Mouse (Mus musculus): ENCODE data around the gene Rabl6. TPM values are rescaled to one million over a fixed set of nuclear protein-coding genes. Genes with fewer than 3 reads are reported as not detected.
"Not testable (repeated sequence)": the region's sequence is repeated elsewhere in the genome, so short reads cannot be mapped to it uniquely, and the experiment has no call there.

Gene Rabl6
- polyA plus RNA-seq, 1 experiment from 2014 or later = 71.3 TPM

- Histone ChIP-seq H3K9ac (no peak overlapping the region), H3K4me1 (peaks cover 19% of the 10 kb centered on the region), H3K4me2 (no peak overlapping the region), H3K27ac (no peak overlapping the region), H3K36me3 (replicated peaks) (peaks cover 5% of the 10 kb centered on the region; the same call in 1 of the 2 replicates), H3K4me3 (no peak overlapping the region), H3K27me3 (replicated peaks) (no peaks in the 10 kb centered on the region), H3K9me3 (no peaks in the 10 kb centered on the region)
- WGBS = 94% methylated on average over 3 of the region's 3 CpGs
- no peak for ATAC-seq (replicated peaks)
These were observed 39.0 kb downstream of the Rabl6 start for GRCm38 (mm10) chr2:25569323-25569722.

- H3K4me3 ChIP-seq = no peak overlapping the region
- ATAC-seq (replicated peaks) = no peak
- no peaks in the 10 kb centered on the region for H3K27me3 ChIP-seq (replicated peaks)
- H3K4me1 ChIP-seq = peaks cover 12% of the 10 kb centered on the region
- peaks cover 12% of the 10 kb centered on the region; the same call in 1 of the 2 replicates for H3K36me3 ChIP-seq (replicated peaks)
- 81% methylated on average over 6 of the region's 6 CpGs for WGBS
- no peak overlapping the region for H3K4me2 ChIP-seq
- no peak overlapping the region for H3K9ac ChIP-seq
- H3K9me3 ChIP-seq = no peaks in the 10 kb centered on the region
- no peak overlapping the region for H3K27ac ChIP-seq
These were observed 39.8 kb downstream of the Rabl6 start for GRCm38 (mm10) chr2:25568473-25569019.

- 87% methylated on average over 6 of the region's 6 CpGs for WGBS
- no peaks in the 10 kb centered on the region for H3K4me1 ChIP-seq
- no peak overlapping the region for H3K4me2 ChIP-seq
- no peaks in the 10 kb centered on the region for H3K27me3 ChIP-seq (replicated peaks)
- H3K9ac ChIP-seq = no peak overlapping the region
- ATAC-seq (replicated peaks) = no peak
- H3K36me3 ChIP-seq (replicated peaks) = peaks cover 31% of the 10 kb centered on the region
- H3K9me3 ChIP-seq = no peaks in the 10 kb centered on the region
- H3K27ac ChIP-seq = no peak overlapping the region
- no peak overlapping the region for H3K4me3 ChIP-seq
These were observed 41.8 kb downstream of the Rabl6 start for GRCm38 (mm10) chr2:25566558-25566957.

- ATAC-seq (replicated peaks) = no peak
- WGBS = 87% methylated on average over 8 of the region's 8 CpGs
- H3K27ac ChIP-seq = no peak overlapping the region
- no peaks in the 10 kb centered on the region for H3K27me3 ChIP-seq (replicated peaks)
- H3K9me3 ChIP-seq = no peaks in the 10 kb centered on the region
- H3K9ac ChIP-seq = no peak overlapping the region
- peaks cover 39% of the 10 kb centered on the region for H3K36me3 ChIP-seq (replicated peaks)
- no peaks in the 10 kb centered on the region for H3K4me1 ChIP-seq
- no peak overlapping the region for H3K4me2 ChIP-seq
- no peak overlapping the region for H3K4me3 ChIP-seq
These were observed 42.6 kb downstream of the Rabl6 start for GRCm38 (mm10) chr2:25565741-25566140.

- WGBS = 84% methylated on average over 9 of the region's 9 CpGs
- no peak overlapping the region for H3K27ac ChIP-seq
- peaks cover 42% of the 10 kb centered on the region for H3K36me3 ChIP-seq (replicated peaks)
These were observed 46.4 kb downstream of the Rabl6 start for GRCm38 (mm10) chr2:25561946-25562345.

GRCm38 (mm10) chr2:25560551-25560950, 47.8 kb downstream of the Rabl6 start:
- Histone ChIP-seq H3K4me1 (peaks cover 25% of the 10 kb centered on the region), H3K36me3 (replicated peaks) (peaks cover 42% of the 10 kb centered on the region), H3K27ac (no peak overlapping the region), H3K9me3 (no peaks in the 10 kb centered on the region), H3K4me2 (no peak overlapping the region), H3K4me3 (no peak overlapping the region), H3K9ac (no peak overlapping the region), H3K27me3 (replicated peaks) (no peaks in the 10 kb centered on the region)
- no peak for ATAC-seq (replicated peaks)
- 93% methylated on average over 8 of the region's 8 CpGs for WGBS

More at GRCm38 (mm10) chr2:25561946-25562345, 46.4 kb downstream of the Rabl6 start:
- Histone ChIP-seq H3K4me1 (peaks cover 18% of the 10 kb centered on the region), H3K27me3 (replicated peaks) (no peaks in the 10 kb centered on the region), H3K9ac (no peak overlapping the region), H3K9me3 (no peaks in the 10 kb centered on the region), H3K4me3 (no peak overlapping the region), H3K4me2 (no peak overlapping the region)
- no peak for ATAC-seq (replicated peaks)

GRCm38 (mm10) chr2:25558774-25559173, 49.5 kb downstream of the Rabl6 start:
- peak overlapping the region; percentile 89 for H3K4me2 ChIP-seq
- H3K27ac ChIP-seq = no peak overlapping the region
- 73% methylated on average over 6 of the region's 6 CpGs for WGBS
- H3K36me3 ChIP-seq (replicated peaks) = peaks cover 33% of the 10 kb centered on the region
- no peak for ATAC-seq (replicated peaks)
- no peaks in the 10 kb centered on the region for H3K9me3 ChIP-seq
- no peaks in the 10 kb centered on the region for H3K27me3 ChIP-seq (replicated peaks)
- peak overlapping the region; percentile 81 for H3K9ac ChIP-seq
- peaks cover 25% of the 10 kb centered on the region for H3K4me1 ChIP-seq
- peak overlapping the region; percentile 76 for H3K4me3 ChIP-seq

GRCm38 (mm10) chr2:25557964-25558360, 50.4 kb downstream of the Rabl6 start:
- Histone ChIP-seq H3K27ac (peak overlapping the region; percentile 83), H3K27me3 (replicated peaks) (no peaks in the 10 kb centered on the region), H3K9ac (peak overlapping the region; percentile 81), H3K4me1 (peaks cover 25% of the 10 kb centered on the region), H3K36me3 (replicated peaks) (peaks cover 25% of the 10 kb centered on the region), H3K4me2 (peak overlapping the region; percentile 89), H3K9me3 (no peaks in the 10 kb centered on the region), H3K4me3 (peak overlapping the region; percentile 76)
- ATAC-seq (replicated peaks) = peak; percentile 64; the same call in 1 of the 2 replicates
- under 1% methylated on average over 24 of the region's 24 CpGs for WGBS

- peaks cover 20% of the 10 kb centered on the region; the same call in 1 of the 2 replicates for H3K36me3 ChIP-seq (replicated peaks)
- peak within 1 kb of the TSS; percentile 76 for H3K4me3 ChIP-seq
- H3K4me1 ChIP-seq = peaks cover 25% of the 10 kb centered on the region
- ATAC-seq (replicated peaks) = peak; percentile 99
- no peaks in the 10 kb centered on the region for H3K9me3 ChIP-seq
- H3K4me2 ChIP-seq = peak within 1 kb of the TSS; percentile 89
- H3K9ac ChIP-seq = peak within 1 kb of the TSS; percentile 81
- peak within 1 kb of the TSS; percentile 83 for H3K27ac ChIP-seq
- WGBS = under 1% methylated on average over 61 of the region's 61 CpGs
- H3K27me3 ChIP-seq (replicated peaks) = no peaks in the 10 kb centered on the region
These were observed 50.9 kb downstream of the Rabl6 start, which contains the start of gene Edf1 for GRCm38 (mm10) chr2:25557221-25557963. Gene Edf1 (plus strand): TSS chr2:25557847.

- Histone ChIP-seq H3K4me3 (no peak overlapping the region), H3K9me3 (no peaks in the 10 kb centered on the region), H3K4me1 (peaks cover 25% of the 10 kb centered on the region), H3K27ac (no peak overlapping the region), H3K36me3 (replicated peaks) (peaks cover 9% of the 10 kb centered on the region; the same call in 1 of the 2 replicates), H3K4me2 (no peak overlapping the region), H3K27me3 (replicated peaks) (no peaks in the 10 kb centered on the region), H3K9ac (no peak overlapping the region)
- WGBS = 66% methylated on average over 1 of the region's 1 CpGs
- ATAC-seq (replicated peaks) = no peak
These were observed 52.0 kb downstream of the Rabl6 start for GRCm38 (mm10) chr2:25556296-25556695.

- H3K4me2 ChIP-seq; H3K4me3 ChIP-seq; H3K36me3 ChIP-seq (replicated peaks); H3K9me3 ChIP-seq; H3K27ac ChIP-seq; H3K27me3 ChIP-seq (replicated peaks); H3K9ac ChIP-seq; ATAC-seq (replicated peaks): not testable (repeated sequence)
- 48% methylated on average over 2 of the region's 2 CpGs for WGBS
- H3K4me1 ChIP-seq = peaks cover 25% of the 10 kb centered on the region
These were observed 52.8 kb downstream of the Rabl6 start for GRCm38 (mm10) chr2:25555479-25555878.

- WGBS = 88% methylated on average over 4 of the region's 4 CpGs
- not testable (repeated sequence) for H3K27me3 ChIP-seq (replicated peaks); H3K36me3 ChIP-seq (replicated peaks); H3K27ac ChIP-seq; ATAC-seq (replicated peaks); H3K9ac ChIP-seq; H3K4me2 ChIP-seq; H3K9me3 ChIP-seq; H3K4me3 ChIP-seq
- peaks cover 12% of the 10 kb centered on the region for H3K4me1 ChIP-seq
These were observed 55.0 kb downstream of the Rabl6 start for GRCm38 (mm10) chr2:25553171-25553786.
